Mouse (Mus musculus) lung, embryonic 14.5 days (tissue): ENCODE measurements at regions not wholly inside any gene's neighbourhood (a gene's known extent, or its start where the extent isn't known, plus 50 kb on each side); places are given as distances from the start of the nearest gene placed in this dataset.

ENCODE experiments used
- ATAC-seq: fragments of 200-750 bp; cut with Nextera tagmentation; 2 replicates; pipeline ENCODE4 v1.8.0; 2017; ENCODE audit warnings: mild to moderate bottlenecking, moderate TSS enrichment, moderate library complexity; ENCODE audit not compliant: insufficient read depth
- DNase-seq: peaks from one replicate; pipeline ENCODE4 v3.0.0-alpha.2; 2015
- H3K27ac ChIP-seq: fragments of 300-500 bp; sonication (generic); 2 replicates; pipeline ENCODE4 v1.5.1; 2014; ENCODE audit warnings: low read depth, mild to moderate bottlenecking, moderate library complexity
- H3K27me3 ChIP-seq: fragments of 300-500 bp; sonication (generic); 2 replicates; pipeline ENCODE4 v1.6.1; 2014; ENCODE audit warnings: low read length, control low read depth; ENCODE audit not compliant: insufficient read depth
- H3K36me3 ChIP-seq: fragments of 300-500 bp; sonication (generic); 2 replicates; pipeline ENCODE4 v1.6.1; 2014; ENCODE audit warnings: control low read depth; ENCODE audit not compliant: insufficient read depth
- H3K4me1 ChIP-seq: fragments of 300-500 bp; sonication (generic); 2 replicates; pipeline ENCODE4 v1.6.1; 2014; ENCODE audit warnings: antibody characterized with exemption, control low read depth; ENCODE audit not compliant: insufficient read depth
- H3K4me2 ChIP-seq: fragments of 300-500 bp; sonication (generic); 2 replicates; pipeline ENCODE4 v1.6.1; 2014; ENCODE audit warnings: mild to moderate bottlenecking
- H3K4me3 ChIP-seq: fragments of 300-500 bp; sonication (generic); 2 replicates; pipeline ENCODE4 v1.5.1; 2014; ENCODE audit warnings: low read depth, low read length
- H3K9ac ChIP-seq: fragments of 300-500 bp; sonication (generic); 2 replicates; pipeline ENCODE4 v1.6.1; 2014
- H3K9me3 ChIP-seq: fragments of 300-500 bp; sonication (generic); 2 replicates; pipeline ENCODE4 v1.6.1; 2016; ENCODE audit warnings: low read depth, low read length, control low read depth
- CTCF ChIP-seq: IDR thresholded peaks from 2 replicates; pipeline ENCODE4 v1.5.1; 2016; ENCODE audit warnings: antibody characterized with exemption, low read depth
- WGBS: fragments of 180-500 bp; shearing (Covaris S2); extraction: QIAGEN DNeasy Blood & Tissue Kit; methylation state at CpG from one replicate; pipeline ENCODE4 v1.1.7; 2014; 5-methylcytosine and 5-hydroxymethylcytosine counted together

GRCm38 (mm10) chr12:9176198-9176597, 146.4 kb downstream of the Ttc32 start:
- H3K9me3 ChIP-seq, result no peaks in the 10 kb centered on the region
- no peak for ATAC-seq
- no peaks in the 10 kb centered on the region for H3K4me1 ChIP-seq
- TF ChIP-seq CTCF, result no peak
- H3K36me3 ChIP-seq, result no peaks in the 10 kb centered on the region
- no peak overlapping the region for H3K27ac ChIP-seq
- H3K27me3 ChIP-seq, result no peaks in the 10 kb centered on the region
- DNase-seq, result no peak
- 19% methylated on average over 2 of the region's 2 CpGs for WGBS
- no peak overlapping the region for H3K4me3 ChIP-seq
- H3K4me2 ChIP-seq, result no peak overlapping the region
- H3K9ac ChIP-seq, result no peak overlapping the region

GRCm38 (mm10) chr12:9178626-9179025, 148.8 kb downstream of the Ttc32 start:
- WGBS, result 34% methylated on average over 4 of the region's 4 CpGs
- DNase-seq, result no peak
- Histone ChIP-seq H3K9ac (no peak overlapping the region), H3K27me3 (no peaks in the 10 kb centered on the region), H3K4me3 (no peak overlapping the region), H3K4me2 (no peak overlapping the region), H3K27ac (no peak overlapping the region), H3K9me3 (no peaks in the 10 kb centered on the region), H3K36me3 (no peaks in the 10 kb centered on the region), H3K4me1 (no peaks in the 10 kb centered on the region)
- no peak for ATAC-seq
- no peak for TF ChIP-seq CTCF

- Histone ChIP-seq H3K27ac (no peak overlapping the region), H3K9ac (no peak overlapping the region), H3K4me2 (no peak overlapping the region), H3K4me1 (no peaks in the 10 kb centered on the region), H3K9me3 (no peaks in the 10 kb centered on the region), H3K36me3 (no peaks in the 10 kb centered on the region), H3K4me3 (no peak overlapping the region), H3K27me3 (no peaks in the 10 kb centered on the region)
- DNase-seq, result no peak
- 78% methylated on average over 4 of the region's 4 CpGs for WGBS
- no peak for ATAC-seq
- no peak for TF ChIP-seq CTCF
Observed at GRCm38 (mm10) chr12:9180677-9181076, 150.9 kb downstream of the Ttc32 start.

- Histone ChIP-seq H3K9me3 (no peaks in the 10 kb centered on the region), H3K36me3 (no peaks in the 10 kb centered on the region), H3K27ac (no peak overlapping the region), H3K4me1 (no peaks in the 10 kb centered on the region), H3K4me2 (no peak overlapping the region), H3K27me3 (no peaks in the 10 kb centered on the region), H3K4me3 (no peak overlapping the region), H3K9ac (no peak overlapping the region)
- TF ChIP-seq CTCF, result no peak
- DNase-seq (no peak), ATAC-seq (no peak)
- WGBS, result 68% methylated on average over 5 of the region's 5 CpGs
Observed at GRCm38 (mm10) chr12:9191721-9192120, 161.9 kb downstream of the Ttc32 start.

GRCm38 (mm10) chr12:9199321-9199720, 169.5 kb downstream of the Ttc32 start:
- 0 out of 2 replicates have a peak, but pooled peaks have one; percentile 14 for ATAC-seq
- H3K4me2 ChIP-seq, result no peak overlapping the region
- no peak for TF ChIP-seq CTCF
- H3K4me3 ChIP-seq, result no peak overlapping the region
- no peaks in the 10 kb centered on the region for H3K27me3 ChIP-seq
- DNase-seq, result peak; percentile 68
- no peaks in the 10 kb centered on the region for H3K36me3 ChIP-seq
- 64% methylated on average over 2 of the region's 2 CpGs for WGBS
- no peaks in the 10 kb centered on the region for H3K9me3 ChIP-seq
- no peak overlapping the region for H3K27ac ChIP-seq
- no peak overlapping the region for H3K9ac ChIP-seq
- H3K4me1 ChIP-seq, result no peaks in the 10 kb centered on the region

- H3K9me3 ChIP-seq, result no peaks in the 10 kb centered on the region
- TF ChIP-seq CTCF, result no peak
- no peak overlapping the region for H3K27ac ChIP-seq
- H3K4me3 ChIP-seq, result no peak overlapping the region
- H3K4me1 ChIP-seq, result no peaks in the 10 kb centered on the region
- ATAC-seq, result no peak
- no peak overlapping the region for H3K4me2 ChIP-seq
- no peaks in the 10 kb centered on the region for H3K27me3 ChIP-seq
- 42% methylated on average over 1 of the region's 1 CpGs for WGBS
- no peak for DNase-seq
- H3K36me3 ChIP-seq, result no peaks in the 10 kb centered on the region
- no peak overlapping the region for H3K9ac ChIP-seq
Observed at GRCm38 (mm10) chr12:9212211-9212610, 182.4 kb downstream of the Ttc32 start.

GRCm38 (mm10) chr12:9224971-9225370, 195.2 kb downstream of the Ttc32 start:
- no peak overlapping the region for H3K27ac ChIP-seq
- no peaks in the 10 kb centered on the region for H3K9me3 ChIP-seq
- ATAC-seq (no peak), DNase-seq (no peak)
- H3K9ac ChIP-seq, result no peak overlapping the region
- H3K4me2 ChIP-seq, result no peak overlapping the region
- no peaks in the 10 kb centered on the region for H3K36me3 ChIP-seq
- no peak for TF ChIP-seq CTCF
- H3K27me3 ChIP-seq, result no peaks in the 10 kb centered on the region
- WGBS, result 54% methylated on average over 5 of the region's 5 CpGs
- no peaks in the 10 kb centered on the region for H3K4me1 ChIP-seq
- H3K4me3 ChIP-seq, result no peak overlapping the region

- Histone ChIP-seq H3K9me3 (no peaks in the 10 kb centered on the region), H3K27me3 (no peaks in the 10 kb centered on the region), H3K27ac (no peak overlapping the region), H3K4me1 (no peaks in the 10 kb centered on the region), H3K36me3 (no peaks in the 10 kb centered on the region), H3K9ac (no peak overlapping the region), H3K4me3 (no peak overlapping the region), H3K4me2 (no peak overlapping the region)
- DNase-seq, result no peak
- WGBS, result 73% methylated on average over 5 of the region's 5 CpGs
- no peak for TF ChIP-seq CTCF
- no peak for ATAC-seq
Observed at GRCm38 (mm10) chr12:9227901-9228300, 198.1 kb downstream of the Ttc32 start.
